In genomic region chr9:113964415-113964814, GRCm38 (mm10) we compare ENCODE assay signal across 24 mouse cellular contexts.
"Had no signal": no experiment of that assay in that cellular context is flagged by ENCODE, and none has a peak within 500 bp of the region (broad histone marks: within the 10 kb centered on the region; RNA-seq: fewer than 3 reads in every experiment).

No protein-coding gene starts in this region.

- H3K4me3 ChIP-seq: gastrocnemius, adult 2 months; heart, adult 2 months; heart, embryonic 12.5 days; hindbrain, embryonic 10.5 days; hindbrain, embryonic 13.5 days; hindbrain, embryonic 15.5 days; kidney, embryonic 15.5 days; limb, embryonic 13.5 days; limb, embryonic 15.5 days; liver, embryonic 15.5 days had no signal

- ATAC-seq: hindbrain, postnatal 0 days had no signal

- H3K27ac ChIP-seq: gastrocnemius, adult 2 months; heart, adult 2 months; hindbrain, embryonic 10.5 days; hindbrain, embryonic 13.5 days; hindbrain, embryonic 15.5 days; hindbrain, postnatal 0 days; kidney, embryonic 15.5 days; kidney, postnatal 0 days; limb, embryonic 13.5 days; limb, embryonic 15.5 days had no signal

- H3K9me3 ChIP-seq: heart, embryonic 12.5 days; hindbrain, embryonic 10.5 days; hindbrain, embryonic 13.5 days; hindbrain, embryonic 15.5 days; kidney, embryonic 15.5 days; limb, embryonic 13.5 days; limb, embryonic 15.5 days; liver, embryonic 15.5 days had no signal

- H3K9ac ChIP-seq: heart, embryonic 12.5 days; hindbrain, embryonic 13.5 days; hindbrain, embryonic 15.5 days; kidney, embryonic 15.5 days; limb, embryonic 13.5 days; limb, embryonic 15.5 days; liver, embryonic 15.5 days had no signal

- DNase-seq: gastrocnemius, adult 2 months; gastrocnemius, postnatal 10 days; gastrocnemius, postnatal 25 days; heart, adult 2 months; heart, postnatal 14 days; heart, postnatal 36 days; kidney, adult 11 months; kidney, adult 2 months; kidney, adult 9 months; kidney, postnatal 14 days; kidney, postnatal 36 days; layer of hippocampus, adult 9-11 months; layer of hippocampus, postnatal 36 days; left cerebral cortex, postnatal 4 days had no signal

- H3K4me2 ChIP-seq: heart, embryonic 12.5 days; hindbrain, embryonic 13.5 days; hindbrain, embryonic 15.5 days; kidney, embryonic 15.5 days; limb, embryonic 13.5 days; limb, embryonic 15.5 days; liver, embryonic 15.5 days had no signal

- H3K4me1 ChIP-seq: heart, embryonic 12.5 days; hindbrain, embryonic 10.5 days; hindbrain, embryonic 13.5 days; hindbrain, embryonic 15.5 days; kidney, embryonic 15.5 days; limb, embryonic 13.5 days; limb, embryonic 15.5 days had no signal

- H3K27me3 ChIP-seq: heart, embryonic 12.5 days; hindbrain, embryonic 13.5 days; hindbrain, embryonic 15.5 days; kidney, embryonic 15.5 days; limb, embryonic 13.5 days; limb, embryonic 15.5 days; liver, embryonic 15.5 days had no signal
